Mouse (Mus musculus): Measurements from ENCODE around the gene Irx5. TPM values are rescaled to one million over a fixed set of nuclear protein-coding genes. Genes with fewer than 3 reads are reported as not detected.

The Irx5 gene
- polyA plus RNA-seq, 1 experiment from 2014 or later, result 0.32 TPM

GRCm38 (mm10) chr8:92362396-92363115, 5.1 kb downstream of the Irx5 start:
- Histone ChIP-seq H3K9me3 (replicated peaks) (no peaks in the 10 kb centered on the region), H3K4me3 (no peak overlapping the region), H3K27ac (no peak overlapping the region), H3K9ac (no peak overlapping the region), H3K36me3 (no peaks in the 10 kb centered on the region), H3K27me3 (replicated peaks) (peaks cover 96% of the 10 kb centered on the region), H3K4me1 (peaks cover 20% of the 10 kb centered on the region), H3K4me2 (no peak overlapping the region)
- ATAC-seq, result no peak
- WGBS (ENCODE audit: insufficient replicate concordance), result 4% methylated on average over 15 of the region's 15 CpGs

- Histone ChIP-seq H3K4me1 (peaks cover 12% of the 10 kb centered on the region), H3K9me3 (replicated peaks) (no peaks in the 10 kb centered on the region), H3K4me3 (peak overlapping the region; percentile 16; the same call in 1 of the 2 replicates), H3K9ac (no peak overlapping the region), H3K27me3 (replicated peaks) (peaks cover 96% of the 10 kb centered on the region), H3K27ac (no peak overlapping the region), H3K4me2 (no peak overlapping the region; the same call in 1 of the 2 replicates), H3K36me3 (no peaks in the 10 kb centered on the region)
- ATAC-seq, result no peak
- 3% methylated on average over 45 of the region's 45 CpGs for WGBS (ENCODE audit: insufficient replicate concordance)
These were observed 6.1 kb downstream of the Irx5 start for GRCm38 (mm10) chr8:92363217-92364147.

GRCm38 (mm10) chr8:92364148-92364775, 6.8 kb downstream of the Irx5 start:
- H3K36me3 ChIP-seq, result no peaks in the 10 kb centered on the region
- peaks cover 96% of the 10 kb centered on the region for H3K27me3 ChIP-seq (replicated peaks)
- H3K4me1 ChIP-seq, result peaks cover 12% of the 10 kb centered on the region
- no peak for ATAC-seq
- H3K9me3 ChIP-seq (replicated peaks), result no peaks in the 10 kb centered on the region
- H3K27ac ChIP-seq, result no peak overlapping the region
- peak overlapping the region; percentile 16; the same call in 1 of the 2 replicates for H3K4me3 ChIP-seq
- H3K9ac ChIP-seq, result no peak overlapping the region
- peak overlapping the region; percentile 21 for H3K4me2 ChIP-seq
- WGBS (ENCODE audit: insufficient replicate concordance), result 4% methylated on average over 20 of the region's 20 CpGs

GRCm38 (mm10) chr8:92364776-92365240, 7.4 kb downstream of the Irx5 start:
- no peaks in the 10 kb centered on the region for H3K9me3 ChIP-seq (replicated peaks)
- H3K4me3 ChIP-seq, result no peak overlapping the region
- ATAC-seq, result no peak
- H3K9ac ChIP-seq, result no peak overlapping the region
- no peaks in the 10 kb centered on the region for H3K36me3 ChIP-seq
- H3K27ac ChIP-seq, result no peak overlapping the region
- no peak overlapping the region for H3K4me2 ChIP-seq
- H3K4me1 ChIP-seq, result peaks cover 10% of the 10 kb centered on the region
- peaks cover 96% of the 10 kb centered on the region for H3K27me3 ChIP-seq (replicated peaks)
- 18% methylated on average over 20 of the region's 20 CpGs for WGBS (ENCODE audit: insufficient replicate concordance)

GRCm38 (mm10) chr8:92365241-92365943, 8.0 kb downstream of the Irx5 start:
- Histone ChIP-seq H3K9me3 (replicated peaks) (no peaks in the 10 kb centered on the region), H3K4me3 (no peak overlapping the region), H3K27ac (no peak overlapping the region), H3K4me2 (no peak overlapping the region), H3K4me1 (peaks cover 9% of the 10 kb centered on the region; the same call in 1 of the 2 replicates), H3K27me3 (replicated peaks) (peaks cover 96% of the 10 kb centered on the region), H3K9ac (no peak overlapping the region), H3K36me3 (no peaks in the 10 kb centered on the region)
- WGBS (ENCODE audit: insufficient replicate concordance), result 3% methylated on average over 36 of the region's 36 CpGs
- no peak for ATAC-seq

GRCm38 (mm10) chr8:92365944-92366735, 8.7 kb downstream of the Irx5 start:
- Histone ChIP-seq H3K27me3 (replicated peaks) (peaks cover 92% of the 10 kb centered on the region), H3K27ac (no peak overlapping the region), H3K4me1 (peaks cover 9% of the 10 kb centered on the region; the same call in 1 of the 2 replicates), H3K36me3 (no peaks in the 10 kb centered on the region), H3K4me3 (no peak overlapping the region), H3K4me2 (no peak overlapping the region), H3K9ac (no peak overlapping the region), H3K9me3 (replicated peaks) (no peaks in the 10 kb centered on the region)
- 7% methylated on average over 26 of the region's 26 CpGs for WGBS (ENCODE audit: insufficient replicate concordance)
- ATAC-seq, result no peak

- no peak overlapping the region for H3K9ac ChIP-seq
- H3K36me3 ChIP-seq, result no peaks in the 10 kb centered on the region
- 5% methylated on average over 20 of the region's 20 CpGs for WGBS (ENCODE audit: insufficient replicate concordance)
- no peaks in the 10 kb centered on the region for H3K9me3 ChIP-seq (replicated peaks)
- peaks cover 9% of the 10 kb centered on the region; the same call in 1 of the 2 replicates for H3K4me1 ChIP-seq
- peaks cover 86% of the 10 kb centered on the region for H3K27me3 ChIP-seq (replicated peaks)
- H3K27ac ChIP-seq, result no peak overlapping the region
- no peak overlapping the region for H3K4me2 ChIP-seq
- ATAC-seq, result no peak
- H3K4me3 ChIP-seq, result no peak overlapping the region
These were observed 9.4 kb downstream of the Irx5 start for GRCm38 (mm10) chr8:92366736-92367267.

GRCm38 (mm10) chr8:92379524-92379923, 22.1 kb downstream of the Irx5 start:
- H3K27me3 ChIP-seq (replicated peaks), result peaks cover 29% of the 10 kb centered on the region
- no peaks in the 10 kb centered on the region for H3K9me3 ChIP-seq (replicated peaks)
- 39% methylated on average over 6 of the region's 6 CpGs for WGBS (ENCODE audit: insufficient replicate concordance)
- no peak overlapping the region for H3K27ac ChIP-seq
- H3K4me3 ChIP-seq, result no peak overlapping the region
- no peak for ATAC-seq
- no peaks in the 10 kb centered on the region for H3K4me1 ChIP-seq
- no peak overlapping the region for H3K9ac ChIP-seq
- H3K4me2 ChIP-seq, result no peak overlapping the region
- no peaks in the 10 kb centered on the region for H3K36me3 ChIP-seq

GRCm38 (mm10) chr8:92380571-92380970, 23.1 kb downstream of the Irx5 start:
- H3K4me1 ChIP-seq, result no peaks in the 10 kb centered on the region
- 26% methylated on average over 2 of the region's 2 CpGs for WGBS (ENCODE audit: insufficient replicate concordance)
- H3K27ac ChIP-seq, result no peak overlapping the region
- peaks cover 28% of the 10 kb centered on the region for H3K27me3 ChIP-seq (replicated peaks)
- H3K9me3 ChIP-seq (replicated peaks), result no peaks in the 10 kb centered on the region
- ATAC-seq, result no peak
- no peaks in the 10 kb centered on the region for H3K36me3 ChIP-seq
- H3K9ac ChIP-seq, result no peak overlapping the region
- H3K4me2 ChIP-seq, result no peak overlapping the region
- no peak overlapping the region for H3K4me3 ChIP-seq

GRCm38 (mm10) chr8:92387893-92388292, 30.5 kb downstream of the Irx5 start:
- Histone ChIP-seq H3K9me3 (replicated peaks) (no peaks in the 10 kb centered on the region), H3K36me3 (no peaks in the 10 kb centered on the region), H3K4me3 (no peak overlapping the region), H3K4me1 (no peaks in the 10 kb centered on the region), H3K4me2 (no peak overlapping the region), H3K9ac (no peak overlapping the region), H3K27ac (no peak overlapping the region), H3K27me3 (replicated peaks) (peaks cover 10% of the 10 kb centered on the region)
- 61% methylated on average over 4 of the region's 4 CpGs for WGBS (ENCODE audit: insufficient replicate concordance)
- no peak for ATAC-seq

Data from liver, embryonic 12.5 days (tissue).